Mouse (Mus musculus): ENCODE measurements around the gene Ccl11. TPM values are rescaled to one million over a fixed set of nuclear protein-coding genes. Genes with fewer than 3 reads are reported as not detected.

Ccl11 gene
- total RNA-seq, 2 experiments from 2014 or later = 0.48 to 1.9 TPM

Other genes starting within 250 kb of the Ccl11 start
- gene 5530401A14Rik, start 197.2 kb upstream of the Ccl11 start, total RNA-seq (2021) = under 1 TPM; 0.08 TPM
- gene Asic2, start 89.4 kb upstream of the Ccl11 start, total RNA-seq (2021) = not detected
- gene Ccl2, start 22.3 kb upstream of the Ccl11 start, total RNA-seq (2021) = 1 to 10 TPM; 1.2 to 1.3 TPM
- gene Gm17268, start 19.3 kb upstream of the Ccl11 start, total RNA-seq (2021) = not detected
- under 1 TPM; 0.78 to 0.88 TPM for gene Ccl7, start 12.1 kb upstream of the Ccl11 start, total RNA-seq (2021)
- under 1 TPM in 1 of 2 experiments, not detected in 1; 0.73 TPM for gene Ccl12, start 44.0 kb downstream of the Ccl11 start, total RNA-seq (2021)
- under 1 TPM in 1 of 2 experiments, not detected in 1; 0.94 TPM for gene Ccl8, start 57.4 kb downstream of the Ccl11 start, total RNA-seq (2021)
- gene Ccl1, start 247.9 kb downstream of the Ccl11 start, total RNA-seq (2021) = not detected

Measured in heart, postnatal 25 days (tissue).